Mouse (Mus musculus) layer of hippocampus, adult 8-10 months (tissue): ENCODE results near the gene Rnf214. TPM values are rescaled to one million over a fixed set of nuclear protein-coding genes. Genes with fewer than 3 reads are reported as not detected.

Experiments
- DNase-seq, 2 experiments: peaks; one replicate each; pipeline ENCODE4 v3.0.0; 2022; ENCODE audit warnings: low spot score in 2 of 2
- microRNA-seq, 2 experiments: library from miRNA; unstranded; fragments of <30 nt; microRNA quantifications; one replicate each; pipeline ENCODE4 v1.2.0; 2022
- total RNA-seq, 4 experiments: library from RNA; stranded (reverse); gene quantifications; 2 replicates each; pipeline ENCODE4 v1.2.4; 2022

Rnf214 gene
- total RNA-seq, 4 experiments from 2014 or later: 67.3 to 79.6 (median 72.2) TPM

DNA sequence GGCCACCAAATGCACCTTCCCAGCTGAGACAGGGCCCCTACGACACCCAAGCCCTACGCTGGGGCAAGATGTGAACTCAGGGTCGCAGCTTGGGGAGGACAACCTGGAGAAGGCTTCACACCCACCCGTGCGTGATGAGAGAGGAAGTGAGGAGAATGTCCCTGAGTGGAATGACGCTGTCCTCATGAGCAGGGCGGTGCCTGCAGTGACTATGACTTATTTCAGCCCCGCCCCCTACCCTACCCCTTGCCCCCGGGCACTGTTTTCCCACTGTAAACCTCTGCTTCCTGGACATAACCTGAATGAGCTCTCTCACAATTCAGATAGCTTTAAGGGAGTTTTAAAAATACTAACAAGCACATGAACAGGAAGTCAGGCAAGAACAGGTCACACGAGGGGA lies 91.2 kb downstream of the Rnf214 start:
- no peak for DNase-seq

DNA sequence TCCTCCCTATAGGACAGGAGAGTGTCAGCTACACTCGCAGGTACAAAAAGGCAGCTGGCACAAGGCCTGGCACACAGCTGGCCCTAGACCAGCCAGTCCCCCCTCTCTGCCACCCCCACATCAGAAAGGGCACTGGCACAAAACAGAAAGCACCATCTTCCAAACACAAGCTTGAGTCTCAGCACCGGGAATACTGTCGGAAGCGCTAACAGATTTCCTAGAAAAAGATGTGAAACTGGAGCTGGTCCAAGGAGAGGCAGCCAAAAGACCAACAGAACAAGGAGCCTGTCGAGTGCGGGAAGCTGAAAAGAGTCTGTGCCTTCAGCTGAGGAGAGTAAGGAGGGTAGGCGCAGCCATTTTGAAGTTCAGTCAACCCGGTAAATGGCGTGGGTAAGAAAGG lies 91.6 kb downstream of the Rnf214 start:
- DNase-seq: peak in 1 of 2 experiments; percentile 44

Small RNAs within 50 kb of the gene (microRNA-seq; reads per million reads assigned to microRNA genes)
- gene Mir7087: 0.25 to 0.64 reads per million in 2 experiments

Other genes with a start within 250 kb of the Rnf214 start
- 10 to 100 TPM; 14.6 to 20.3 (median 17.8) TPM for gene Cep164, start 78.2 kb downstream of the Rnf214 start, total RNA-seq
- gene Bace1, start 68.3 kb downstream of the Rnf214 start, total RNA-seq: 10 to 100 TPM; 72.1 to 88.1 (median 77.0) TPM
- 10 to 100 TPM; 23.8 to 33.7 (median 26.2) TPM for gene Pcsk7, start 414 bp downstream of the Rnf214 start, total RNA-seq
- gene Tagln, start 29.1 kb upstream of the Rnf214 start, total RNA-seq: 10 to 100 TPM in 2 of 4 experiments, 1 to 10 TPM in 2; 4.2 to 16.3 (median 8.8) TPM
- 10 to 100 TPM; 67.6 to 81.0 (median 74.0) TPM for gene Sidt2, start 48.3 kb upstream of the Rnf214 start, total RNA-seq
- 100 to 1,000 TPM; 195 to 219 (median 207) TPM for gene Pafah1b2, start 105.8 kb upstream of the Rnf214 start, total RNA-seq
- 100 to 1,000 TPM; 134 to 147 (median 140) TPM for gene Sik3, start 105.9 kb upstream of the Rnf214 start, total RNA-seq